Mouse (Mus musculus): ENCODE measurements around the gene Slc9a3r2.

Slc9a3r2 gene

GRCm38 (mm10) chr17:24625472-24625871 lies 24.7 kb downstream of the Slc9a3r2 start:
- no peaks in the 10 kb centered on the region for H3K27me3 ChIP-seq (ENCODE audit: insufficient read depth, low read length)
- H3K4me1 ChIP-seq (replicated peaks; ENCODE audit: low read depth, low read length) = peaks cover 15% of the 10 kb centered on the region
- no peak for TF ChIP-seq CTCF (conservative IDR thresholded peaks at IDR 0.05; ENCODE audit: low read length)
- no peak for TF ChIP-seq NANOG (IDR thresholded peaks at IDR 0.05; ENCODE audit: borderline replicate concordance, low read length)
- TF ChIP-seq POU5F1 (IDR thresholded peaks at IDR 0.05; ENCODE audit: borderline replicate concordance, low read length) = no peak
- H3K4me3 ChIP-seq (replicated peaks; ENCODE audit: low read length) = no peak overlapping the region
- peaks cover 99% of the 10 kb centered on the region for H3K36me3 ChIP-seq (ENCODE audit: insufficient read depth, low read length)
- no peaks in the 10 kb centered on the region for H3K9me3 ChIP-seq (ENCODE audit: low read length)

DNA sequence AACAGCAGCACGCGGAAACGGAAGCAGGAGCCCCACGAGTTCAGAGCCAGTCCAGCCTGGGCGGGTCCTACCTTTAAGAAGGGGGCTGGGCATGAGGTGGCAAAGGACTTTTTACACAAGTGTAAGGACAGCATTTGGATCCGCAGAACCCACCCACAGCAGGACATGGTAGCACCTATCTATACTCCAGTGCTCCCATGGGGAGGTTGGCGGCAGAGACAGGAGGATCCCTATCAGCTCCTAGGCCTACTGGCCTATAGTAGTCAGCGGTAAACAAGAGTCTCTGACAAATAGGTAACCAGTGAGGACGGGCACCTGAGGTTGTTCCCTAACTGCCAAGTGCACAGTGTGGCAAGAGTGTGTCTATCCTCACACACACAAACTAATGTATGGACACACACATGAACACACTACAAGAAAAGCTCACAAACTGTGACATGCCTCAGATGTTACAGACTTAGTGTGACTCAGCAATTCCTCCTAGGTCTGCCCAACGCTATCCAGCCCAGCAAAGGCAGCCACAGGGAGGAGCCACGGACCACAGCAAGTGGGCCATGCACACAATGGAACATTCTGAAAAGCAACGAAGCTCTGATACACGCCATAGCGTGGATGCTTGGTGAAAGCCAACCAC lies 32.4 kb downstream of the Slc9a3r2 start:
- TF ChIP-seq CTCF (conservative IDR thresholded peaks at IDR 0.05; ENCODE audit: low read length) (no peak), NANOG (IDR thresholded peaks at IDR 0.05; ENCODE audit: borderline replicate concordance, low read length) (no peak), POU5F1 (IDR thresholded peaks at IDR 0.05; ENCODE audit: borderline replicate concordance, low read length) (no peak)
- no peaks in the 10 kb centered on the region for H3K9me3 ChIP-seq (ENCODE audit: low read length)

DNA sequence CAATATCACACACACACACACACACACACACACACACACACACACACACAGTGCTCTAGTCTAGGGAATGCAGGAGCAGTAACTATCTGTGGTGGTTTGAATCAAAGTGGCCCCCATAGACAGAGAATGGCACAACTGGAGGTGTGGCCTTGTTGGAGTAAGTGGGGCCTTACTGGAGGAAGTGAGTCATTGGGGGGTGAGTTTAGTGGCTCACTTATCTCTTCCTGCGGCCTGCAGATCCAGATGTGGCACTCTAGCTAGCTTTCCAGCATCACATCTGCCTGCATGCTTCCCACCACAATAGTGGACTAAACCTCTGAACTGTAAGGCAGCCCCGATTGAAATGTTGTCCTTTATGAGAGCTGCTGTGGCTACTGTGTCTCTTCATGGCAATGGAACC lies 39.4 kb downstream of the Slc9a3r2 start:
- Histone ChIP-seq H3K36me3 (ENCODE audit: insufficient read depth, low read length) (peaks cover 79% of the 10 kb centered on the region), H3K4me1 (replicated peaks; ENCODE audit: low read depth, low read length) (peaks cover 21% of the 10 kb centered on the region), H3K4me3 (replicated peaks; ENCODE audit: low read length) (no peak overlapping the region), H3K27me3 (ENCODE audit: insufficient read depth, low read length) (no peaks in the 10 kb centered on the region), H3K9me3 (ENCODE audit: low read length) (no peaks in the 10 kb centered on the region)
- no peak for TF ChIP-seq POU5F1 (IDR thresholded peaks at IDR 0.05; ENCODE audit: borderline replicate concordance, low read length)
- no peak for TF ChIP-seq CTCF (conservative IDR thresholded peaks at IDR 0.05; ENCODE audit: low read length)
- no peak for TF ChIP-seq NANOG (IDR thresholded peaks at IDR 0.05; ENCODE audit: borderline replicate concordance, low read length)

More for the DNA sequence above, 32.4 kb downstream of the Slc9a3r2 start:
- no peaks in the 10 kb centered on the region for H3K27me3 ChIP-seq (ENCODE audit: insufficient read depth, low read length)
- 0 out of 2 replicates have a peak overlapping the region, but pooled peaks have one; percentile 32 for H3K4me3 ChIP-seq (replicated peaks; ENCODE audit: low read length)
- H3K4me1 ChIP-seq (replicated peaks; ENCODE audit: low read depth, low read length) = peaks cover 49% of the 10 kb centered on the region
- H3K36me3 ChIP-seq (ENCODE audit: insufficient read depth, low read length) = peaks cover 94% of the 10 kb centered on the region

DNA sequence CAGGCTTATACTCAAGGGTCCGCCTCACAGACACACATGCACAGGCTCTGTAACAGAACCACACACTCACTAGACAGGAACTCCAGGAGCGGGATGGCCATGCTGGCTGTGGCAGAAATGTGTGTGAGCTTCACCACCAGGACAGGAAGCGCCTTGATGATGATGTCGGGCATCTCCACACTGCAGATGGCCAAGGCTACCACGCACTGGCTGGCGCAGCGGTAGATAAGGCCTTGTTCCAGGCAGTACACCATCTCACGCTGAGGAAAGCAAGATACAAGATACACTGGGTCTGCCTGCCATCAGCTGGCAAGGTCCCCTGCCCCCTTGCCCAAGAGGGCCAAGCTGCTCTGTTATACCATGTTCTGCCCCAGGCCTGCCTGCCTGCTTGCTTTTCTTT lies 41.3 kb downstream of the Slc9a3r2 start:
- TF ChIP-seq NANOG (IDR thresholded peaks at IDR 0.05; ENCODE audit: borderline replicate concordance, low read length) = no peak
- no peak for TF ChIP-seq POU5F1 (IDR thresholded peaks at IDR 0.05; ENCODE audit: borderline replicate concordance, low read length)
- TF ChIP-seq CTCF (conservative IDR thresholded peaks at IDR 0.05; ENCODE audit: low read length) = no peak
- Histone ChIP-seq H3K4me3 (replicated peaks; ENCODE audit: low read length) (no peak overlapping the region), H3K36me3 (ENCODE audit: insufficient read depth, low read length) (peaks cover 79% of the 10 kb centered on the region), H3K4me1 (replicated peaks; ENCODE audit: low read depth, low read length) (peaks cover 33% of the 10 kb centered on the region), H3K9me3 (ENCODE audit: low read length) (no peaks in the 10 kb centered on the region), H3K27me3 (ENCODE audit: insufficient read depth, low read length) (no peaks in the 10 kb centered on the region)

DNA sequence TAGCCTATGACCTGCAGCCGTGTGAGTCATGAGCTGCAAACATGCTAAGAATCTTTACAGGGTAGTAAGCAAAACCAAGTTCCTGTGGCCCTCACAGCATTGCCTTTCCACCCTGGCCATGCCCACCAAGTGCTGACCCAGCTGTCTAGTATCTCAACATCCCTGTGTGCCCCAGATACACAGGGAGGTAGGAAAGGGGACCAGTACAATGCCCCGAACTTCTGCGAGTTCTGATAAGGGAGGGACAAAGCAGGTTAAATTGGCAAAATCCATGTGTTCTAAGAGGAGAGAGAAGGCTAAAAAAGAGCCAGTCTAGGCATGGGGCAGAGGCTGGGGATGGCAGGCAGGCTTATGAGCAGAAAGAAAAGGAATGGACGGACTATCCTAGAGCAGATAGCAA lies 41.8 kb downstream of the Slc9a3r2 start:
- H3K9me3 ChIP-seq (ENCODE audit: low read length) = no peaks in the 10 kb centered on the region
- TF ChIP-seq CTCF (conservative IDR thresholded peaks at IDR 0.05; ENCODE audit: low read length) (no peak), NANOG (IDR thresholded peaks at IDR 0.05; ENCODE audit: borderline replicate concordance, low read length) (no peak), POU5F1 (IDR thresholded peaks at IDR 0.05; ENCODE audit: borderline replicate concordance, low read length) (no peak)
- H3K4me1 ChIP-seq (replicated peaks; ENCODE audit: low read depth, low read length) = peaks cover 33% of the 10 kb centered on the region
- H3K4me3 ChIP-seq (replicated peaks; ENCODE audit: low read length) = no peak overlapping the region
- H3K36me3 ChIP-seq (ENCODE audit: insufficient read depth, low read length) = peaks cover 79% of the 10 kb centered on the region
- H3K27me3 ChIP-seq (ENCODE audit: insufficient read depth, low read length) = no peaks in the 10 kb centered on the region

DNA sequence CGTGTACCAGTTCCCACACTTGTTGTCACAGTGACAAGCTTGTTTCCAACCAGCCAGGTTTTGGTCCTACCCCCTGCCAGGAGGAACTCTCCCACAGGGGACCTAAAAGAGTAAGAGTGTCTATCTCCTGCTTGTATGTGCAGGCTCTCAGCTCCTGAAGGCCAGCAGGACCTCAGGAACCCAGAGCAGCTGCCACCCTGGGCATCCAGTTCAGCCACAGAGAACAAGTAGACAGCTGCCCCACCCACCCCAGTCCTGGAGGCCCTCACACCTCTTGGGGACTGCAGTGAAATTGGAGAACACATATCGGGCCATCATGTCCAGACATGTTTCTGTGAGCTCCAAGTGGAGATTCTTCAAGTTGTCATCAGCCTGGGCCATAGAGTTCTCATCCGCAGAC lies 45.6 kb downstream of the Slc9a3r2 start:
- H3K9me3 ChIP-seq (ENCODE audit: low read length) = no peaks in the 10 kb centered on the region
- peaks cover 59% of the 10 kb centered on the region for H3K4me1 ChIP-seq (replicated peaks; ENCODE audit: low read depth, low read length)
- H3K4me3 ChIP-seq (replicated peaks; ENCODE audit: low read length) = no peak overlapping the region
- TF ChIP-seq NANOG (IDR thresholded peaks at IDR 0.05; ENCODE audit: borderline replicate concordance, low read length) (no peak), CTCF (conservative IDR thresholded peaks at IDR 0.05; ENCODE audit: low read length) (no peak), POU5F1 (IDR thresholded peaks at IDR 0.05; ENCODE audit: borderline replicate concordance, low read length) (no peak)
- H3K36me3 ChIP-seq (ENCODE audit: insufficient read depth, low read length) = peaks cover 96% of the 10 kb centered on the region
- no peaks in the 10 kb centered on the region for H3K27me3 ChIP-seq (ENCODE audit: insufficient read depth, low read length)

DNA sequence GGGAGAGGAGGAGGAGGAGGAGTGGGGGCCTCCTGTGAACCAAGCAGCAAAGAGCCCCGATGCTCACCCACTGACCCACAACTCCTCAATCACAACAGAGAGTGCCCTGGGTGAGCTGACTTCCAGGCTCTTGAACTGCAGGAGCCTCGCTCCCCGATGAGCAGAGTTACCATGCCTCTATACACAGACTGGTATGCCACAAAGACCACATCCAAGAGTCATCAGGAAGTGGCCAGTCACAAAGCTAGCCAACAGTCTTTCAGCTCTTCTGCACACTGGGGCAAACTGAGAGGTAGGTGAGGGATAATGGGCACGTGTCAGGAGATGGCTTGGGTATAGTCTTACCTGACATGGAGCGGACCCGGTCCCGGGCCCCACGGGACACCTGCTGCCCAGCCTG lies 46.2 kb downstream of the Slc9a3r2 start:
- H3K9me3 ChIP-seq (ENCODE audit: low read length) = no peaks in the 10 kb centered on the region
- no peak overlapping the region for H3K4me3 ChIP-seq (replicated peaks; ENCODE audit: low read length)
- peaks cover 100% of the 10 kb centered on the region for H3K36me3 ChIP-seq (ENCODE audit: insufficient read depth, low read length)
- no peak for TF ChIP-seq POU5F1 (IDR thresholded peaks at IDR 0.05; ENCODE audit: borderline replicate concordance, low read length)
- TF ChIP-seq CTCF (conservative IDR thresholded peaks at IDR 0.05; ENCODE audit: low read length) = no peak
- TF ChIP-seq NANOG (IDR thresholded peaks at IDR 0.05; ENCODE audit: borderline replicate concordance, low read length) = no peak
- peaks cover 65% of the 10 kb centered on the region for H3K4me1 ChIP-seq (replicated peaks; ENCODE audit: low read depth, low read length)
- H3K27me3 ChIP-seq (ENCODE audit: insufficient read depth, low read length) = no peaks in the 10 kb centered on the region

- H3K4me3 ChIP-seq (replicated peaks; ENCODE audit: low read length) = no peak overlapping the region
- no peaks in the 10 kb centered on the region for H3K27me3 ChIP-seq (ENCODE audit: insufficient read depth, low read length)
- no peaks in the 10 kb centered on the region for H3K9me3 ChIP-seq (ENCODE audit: low read length)
- TF ChIP-seq POU5F1 (IDR thresholded peaks at IDR 0.05; ENCODE audit: borderline replicate concordance, low read length) = no peak
- no peak for TF ChIP-seq CTCF (conservative IDR thresholded peaks at IDR 0.05; ENCODE audit: low read length)
- TF ChIP-seq NANOG (IDR thresholded peaks at IDR 0.05; ENCODE audit: borderline replicate concordance, low read length) = no peak
- peaks cover 100% of the 10 kb centered on the region for H3K36me3 ChIP-seq (ENCODE audit: insufficient read depth, low read length)
- H3K4me1 ChIP-seq (replicated peaks; ENCODE audit: low read depth, low read length) = peaks cover 60% of the 10 kb centered on the region
These were observed 49.6 kb downstream of the Slc9a3r2 start for GRCm38 (mm10) chr17:24600502-24600901.

GRCm38 (mm10) chr17:24597989-24598388 lies 52.1 kb downstream of the Slc9a3r2 start:
- TF ChIP-seq CTCF (conservative IDR thresholded peaks at IDR 0.05; ENCODE audit: low read length) = no peak
- TF ChIP-seq NANOG (IDR thresholded peaks at IDR 0.05; ENCODE audit: borderline replicate concordance, low read length) = no peak
- TF ChIP-seq POU5F1 (IDR thresholded peaks at IDR 0.05; ENCODE audit: borderline replicate concordance, low read length) = no peak
- no peak overlapping the region for H3K4me3 ChIP-seq (replicated peaks; ENCODE audit: low read length)

More at GRCm38 (mm10) chr17:24597989-24598388, 52.1 kb downstream of the Slc9a3r2 start:
- Histone ChIP-seq H3K36me3 (ENCODE audit: insufficient read depth, low read length) (peaks cover 100% of the 10 kb centered on the region), H3K27me3 (ENCODE audit: insufficient read depth, low read length) (no peaks in the 10 kb centered on the region), H3K9me3 (ENCODE audit: low read length) (no peaks in the 10 kb centered on the region), H3K4me1 (replicated peaks; ENCODE audit: low read depth, low read length) (peaks cover 69% of the 10 kb centered on the region)

All from E14TG2a.4 (cell line).